Comparison of ENCODE assay signal across 10 mouse cellular contexts in genomic region chr13:55135382-55135781, GRCm38 (mm10). TPM values are rescaled to one million over a fixed set of nuclear protein-coding genes. Genes with fewer than 3 reads are reported as not detected.
DNase-seq lines count a peak whose midpoint lies in the region; ATAC-seq and TF ChIP-seq lines count a peak whose summit lies in the region.
"Had no signal": no experiment of that assay in that cellular context is flagged by ENCODE, and none has a peak within 500 bp of the region (broad histone marks: within the 10 kb centered on the region; RNA-seq: fewer than 3 reads in every experiment).

No protein-coding gene starts in this region.

- H3K4me2 ChIP-seq in stomach, embryonic 15.5 days, result 0 out of 2 replicates have a peak overlapping the region, but pooled peaks have one; percentile 21

- H3K27ac ChIP-seq in stomach, embryonic 15.5 days, result no peak overlapping the region

- in situ Hi-C loops in Patski (cut with MboI; ENCODE audit: low pct_unique_long_range_greater_than_20kb), result loop anchor here (5.0 kb wide), 1 partner anchor 42 kb away; no protein-coding TSS in a partner anchor

- H3K9me3 ChIP-seq in stomach, embryonic 15.5 days, result no peaks in the 10 kb centered on the region

- POLR2A ChIA-PET in Patski (lab: Charles Lee), result interaction anchor here (0.7 to 1.1 kb wide), 2 partner anchors 17 to 25 kb away, joined by 4 to 5 read pairs; partner anchors contain the start of gene Fgfr4

- H3K27me3 ChIP-seq in Patski, result no peaks in the 10 kb centered on the region
- H3K27me3 ChIP-seq in stomach, embryonic 15.5 days (replicated peaks), result no peaks in the 10 kb centered on the region

- no peak overlapping the region for H3K9ac ChIP-seq in stomach, embryonic 15.5 days

- H3K4me3 ChIP-seq in stomach, embryonic 15.5 days (replicated peaks), result no peak overlapping the region

- ATAC-seq in Patski, result no peak
- peak; percentile 43; the same call in 1 of the 2 replicates for ATAC-seq in stomach, embryonic 15.5 days (ENCODE audit: insufficient read depth, low FRiP score, low read depth)

- WGBS in stomach, embryonic 15.5 days, result 9% methylated on average over 5 of the region's 5 CpGs

- 0 out of 2 replicates have a peak, but pooled peaks cover 16% of the 10 kb centered on the region for H3K36me3 ChIP-seq in stomach, embryonic 15.5 days

- peak; percentile 8 to 15 for DNase-seq in heart, adult 9 months (ENCODE audit: low spot score in 2 of 2)
- DNase-seq in heart, adult 8-10 months (ENCODE audit: low spot score), result no peak
- DNase-seq in 416B (ENCODE audit: low read depth) (peak; percentile 26), Patski (ENCODE audit: low read depth, low spot score) (no peak)
- DNase-seq in induced T-regulatory cell, adult 2 months (ENCODE audit: low read depth), result peak; percentile 46
- DNase-seq in right cerebral cortex, postnatal 25 days, result no peak
- no peak for DNase-seq in urinary bladder, postnatal 14 days (ENCODE audit: low spot score)

- peak; percentile 56 for TF ChIP-seq CTCF in Patski (IDR thresholded peaks at IDR 0.05)

- CTCF ChIA-PET in Patski (lab: Charles Lee), result interaction anchor here (0.9 to 1.6 kb wide), 6 partner anchors 12 to 44 kb away, joined by 3 to 7 read pairs (median 3); partner anchors contain the start of gene Uimc1

- 0 out of 2 replicates have a peak, but pooled peaks cover 5% of the 10 kb centered on the region for H3K4me1 ChIP-seq in stomach, embryonic 15.5 days

RNA-seq across cellular contexts. Expression of gene Gm17617, which starts 2.0 kb away (rescaled TPM):
- total RNA-seq in heart, adult 8-10 months (2022), result not detected
- polyA plus RNA-seq in Patski (2021), result not detected
- polyA plus RNA-seq in stomach, embryonic 15.5 days (2015; fragmentation: Nextera tagmentation; extraction: Ambion mirVana), result not detected in 2 replicates
- polyA plus RNA-seq: embryonic facial prominence, embryonic 14.5 days; neural tube, embryonic 11.5 days had no signal

RNA-seq across cellular contexts. Expression of gene Fgfr4, which starts 17.1 kb away (rescaled TPM):
- total RNA-seq in heart, adult 8-10 months (2022), result under 1 TPM in 3 of 4 experiments, not detected in 1; 0.16 to 0.29 (median 0.28) TPM
- 2.6 TPM for polyA plus RNA-seq in Patski (2021)
- polyA plus RNA-seq in stomach, embryonic 15.5 days (2015; fragmentation: Nextera tagmentation; extraction: Ambion mirVana), result 7.6 and 8.4 TPM in 2 replicates

RNA-seq across cellular contexts. Expression of gene Zfp346, which starts 30.3 kb away (rescaled TPM):
- total RNA-seq in heart, adult 8-10 months (2022), result 10 to 100 TPM; 17.6 to 31.3 (median 22.5) TPM
- 22.2 TPM for polyA plus RNA-seq in Patski (2021)
- polyA plus RNA-seq in stomach, embryonic 15.5 days (2015; fragmentation: Nextera tagmentation; extraction: Ambion mirVana), result 13.8 and 17.6 TPM in 2 replicates

RNA-seq across cellular contexts. Expression of gene Uimc1, which starts 35.3 kb away (rescaled TPM):
- 10 to 100 TPM; 15.6 to 21.3 (median 20.1) TPM for total RNA-seq in heart, adult 8-10 months (2022)
- 38.1 TPM for polyA plus RNA-seq in Patski (2021)
- 21.4 and 29.4 TPM in 2 replicates for polyA plus RNA-seq in stomach, embryonic 15.5 days (2015; fragmentation: Nextera tagmentation; extraction: Ambion mirVana)

Comparison
In these comparisons a context has a peak if more than half of its experiments do, and no peak if none do; other contexts are left out.
1. DNase-seq: peak in heart, adult 9 months (2 of 2), 416B (single experiment) and induced T-regulatory cell, adult 2 months (single experiment); none in heart, adult 8-10 months (single experiment), Patski (single experiment), right cerebral cortex, postnatal 25 days (single experiment) and urinary bladder, postnatal 14 days (single experiment).